Mouse (Mus musculus) myocyte (in vitro differentiated cells): ENCODE results near the gene 9630041A04Rik.

Source experiments
- CEBPB ChIP-seq: IDR thresholded peaks from 2 replicates; pipeline ENCODE4 v1.6.1; 2011; ENCODE audit warnings: mild to moderate bottlenecking, moderate library complexity; ENCODE audit not compliant: poor library complexity, insufficient read depth, severe bottlenecking
- MYOG ChIP-seq, 3 experiments: IDR thresholded peaks; one replicate each; pipeline ENCODE4 v1.6.1; 2011; ENCODE audit warnings: control low read depth in 2 of 3, low read depth in 2 of 3, mild to moderate bottlenecking in 2 of 3; ENCODE audit not compliant: insufficient read length in 2 of 3, control insufficient read depth in 1 of 3, insufficient read depth in 1 of 3
- POLR2A ChIP-seq: IDR thresholded peaks from one replicate; pipeline ENCODE4 v1.6.1; 2011; ENCODE audit warnings: low read depth, mild to moderate bottlenecking, control low read depth, moderate library complexity; ENCODE audit not compliant: insufficient read length
- REST ChIP-seq: IDR thresholded peaks from one replicate; pipeline ENCODE4 v1.6.1; 2011; ENCODE audit warnings: mild to moderate bottlenecking, control low read depth, moderate library complexity; ENCODE audit not compliant: insufficient read depth, insufficient read length
- SRF ChIP-seq: IDR thresholded peaks from one replicate; pipeline ENCODE4 v1.6.1; 2011; ENCODE audit warnings: low read depth; ENCODE audit not compliant: control insufficient read depth, insufficient read length
- USF1 ChIP-seq: IDR thresholded peaks from one replicate; pipeline ENCODE4 v1.6.1; 2011; ENCODE audit warnings: low read depth, mild to moderate bottlenecking, control low read depth, moderate library complexity

- TF ChIP-seq REST, result no peak
- no peak for TF ChIP-seq CEBPB
- no peak for TF ChIP-seq MYOG (IDR thresholded peaks at IDR 0.05; ENCODE audit: control insufficient read depth in 1 of 3, insufficient read depth in 1 of 3, insufficient read length in 2 of 3, low read depth in 2 of 3)
- no peak for TF ChIP-seq POLR2A
- TF ChIP-seq SRF, result no peak
- no peak for TF ChIP-seq USF1
Observed at GRCm38 (mm10) chr9:101938066-101938465, 76.4 kb downstream of the 9630041A04Rik start.
